Mouse (Mus musculus): ENCODE results near the gene Zfp64.

- TF ChIP-seq CTCF (IDR thresholded peaks at IDR 0.05; ENCODE audit: control insufficient read depth, insufficient read depth, insufficient read length) (no peak), MYOG (IDR thresholded peaks at IDR 0.05; ENCODE audit: control insufficient read depth, extremely low read depth, insufficient read length) (no peak), MYOD1 (IDR thresholded peaks at IDR 0.05; ENCODE audit: control insufficient read depth, insufficient read length, low read depth) (no peak), CEBPB (IDR thresholded peaks at IDR 0.05; ENCODE audit: low read depth) (no peak)
Observed at GRCm38 (mm10) chr2:168935165-168935564, 20.2 kb downstream of the Zfp64 start.

All from C2C12 (cell line).